Mouse (Mus musculus): ENCODE results near the gene Olfm2. TPM values are rescaled to one million over a fixed set of nuclear protein-coding genes. Genes with fewer than 3 reads are reported as not detected.

Gene Olfm2
- polyA plus RNA-seq, 1 experiment from 2014 or later: 2.3 TPM

DNA sequence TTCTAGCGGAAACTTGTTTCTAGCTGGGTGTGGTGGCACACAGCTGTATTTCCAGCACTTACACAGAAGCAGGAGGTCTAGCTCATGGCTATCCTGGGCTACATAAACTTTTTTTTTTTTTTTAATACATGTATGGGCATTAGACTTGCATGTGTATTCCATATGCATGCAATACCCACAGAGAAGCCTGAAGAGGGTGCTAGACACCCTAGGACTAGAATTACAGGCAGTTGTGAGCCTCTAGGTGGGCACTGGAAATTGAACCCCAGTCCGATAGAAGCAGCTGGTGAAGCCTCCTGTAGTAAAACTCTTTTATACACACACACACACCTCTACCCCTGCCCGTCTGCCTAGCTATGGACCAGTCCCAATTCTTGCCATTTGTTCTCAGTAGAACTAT is 92.3 kb downstream of the Olfm2 start:
- H3K27ac ChIP-seq (replicated peaks): no peak overlapping the region
- 94% methylated on average over 3 of the region's 3 CpGs for WGBS
- H3K4me1 ChIP-seq (replicated peaks; ENCODE audit: control insufficient read depth, insufficient read depth): peaks cover 7% of the 10 kb centered on the region; the same call in 1 of the 2 replicates
- no peak overlapping the region for H3K4me2 ChIP-seq (replicated peaks; ENCODE audit: low read depth)
- TF ChIP-seq EP300 (optimal IDR thresholded peaks at IDR 0.05) (no peak), CTCF (IDR thresholded peaks at IDR 0.05; ENCODE audit: low read depth) (peak; percentile 20; the same call in 1 of the 2 replicates)
- H3K36me3 ChIP-seq (ENCODE audit: control insufficient read depth, insufficient read depth, low read length): peaks cover 6% of the 10 kb centered on the region
- H3K27me3 ChIP-seq (ENCODE audit: control insufficient read depth, insufficient read depth, low read length): no peaks in the 10 kb centered on the region
- ATAC-seq (ENCODE audit: low FRiP score, low TSS enrichment) (no peak), DNase-seq (ENCODE audit: low spot score) (no peak)
- H3K9ac ChIP-seq (ENCODE audit: low read length): no peak overlapping the region
- no peak overlapping the region for H3K4me3 ChIP-seq (ENCODE audit: low read depth, low read length)
- no peaks in the 10 kb centered on the region for H3K9me3 ChIP-seq (ENCODE audit: control insufficient read depth, low read length)

- TF ChIP-seq EP300 (optimal IDR thresholded peaks at IDR 0.05) (no peak), CTCF (IDR thresholded peaks at IDR 0.05; ENCODE audit: low read depth) (no peak)
- peaks cover 5% of the 10 kb centered on the region for H3K36me3 ChIP-seq (ENCODE audit: control insufficient read depth, insufficient read depth, low read length)
- H3K9ac ChIP-seq (ENCODE audit: low read length): peak overlapping the region; percentile 80
- no peaks in the 10 kb centered on the region for H3K9me3 ChIP-seq (ENCODE audit: control insufficient read depth, low read length)
- H3K4me3 ChIP-seq (ENCODE audit: low read depth, low read length): peak overlapping the region; percentile 86
- H3K27me3 ChIP-seq (ENCODE audit: control insufficient read depth, insufficient read depth, low read length): no peaks in the 10 kb centered on the region
- no peak overlapping the region for H3K27ac ChIP-seq (replicated peaks)
- WGBS: 0% methylated on average over 24 of the region's 25 CpGs
- H3K4me1 ChIP-seq (replicated peaks; ENCODE audit: control insufficient read depth, insufficient read depth): peaks cover 7% of the 10 kb centered on the region; the same call in 1 of the 2 replicates
- DNase-seq (ENCODE audit: low spot score): no peak
- no peak for ATAC-seq (ENCODE audit: low FRiP score, low TSS enrichment)
- H3K4me2 ChIP-seq (replicated peaks; ENCODE audit: low read depth): peak overlapping the region; percentile 92
Measured at GRCm38 (mm10) chr9:20652260-20652658, 93.9 kb downstream of the Olfm2 start.

DNA sequence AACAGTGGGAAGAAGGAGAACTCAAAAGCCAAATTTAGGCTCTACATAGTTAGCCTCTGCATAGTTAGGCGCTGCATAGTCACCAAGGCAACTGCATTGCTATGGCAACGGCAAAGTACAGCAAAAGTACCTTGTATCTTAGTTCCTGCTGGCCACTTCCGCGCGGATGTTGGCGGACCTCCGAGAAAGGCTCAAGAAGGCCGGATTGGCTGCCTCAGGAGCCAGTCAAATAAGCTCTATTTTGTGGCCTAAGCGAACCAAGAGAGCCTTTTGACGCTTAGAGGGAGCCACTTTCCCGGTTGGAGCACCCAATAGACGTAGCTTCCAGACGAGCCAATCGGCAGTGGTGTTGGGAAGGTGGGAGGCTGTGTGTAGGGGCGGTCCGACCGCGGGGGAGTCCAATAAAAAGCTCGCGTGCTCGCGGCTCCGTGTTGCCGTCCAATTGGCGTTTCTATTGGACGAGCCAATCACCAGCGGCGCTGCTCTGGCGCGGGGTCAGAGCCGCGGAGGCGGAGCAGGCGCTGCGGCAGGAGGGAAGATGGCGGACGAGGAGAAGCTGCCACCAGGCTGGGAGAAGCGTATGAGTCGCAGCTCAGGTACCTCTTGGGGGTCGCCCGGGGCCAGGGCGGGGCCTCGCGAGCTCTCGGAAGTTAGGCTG is 94.4 kb downstream of the Olfm2 start, which contains the start of gene Pin1:
TSS of gene Pin1 (plus strand) at position 494 of the 658 bp plus-strand sequence.
- no peaks in the 10 kb centered on the region for H3K9me3 ChIP-seq (ENCODE audit: control insufficient read depth, low read length)
- ATAC-seq (ENCODE audit: low FRiP score, low TSS enrichment): peak; percentile 100
- 0 out of 2 replicates have a peak, but pooled peaks cover 2% of the 10 kb centered on the region for H3K36me3 ChIP-seq (ENCODE audit: control insufficient read depth, insufficient read depth, low read length)
- H3K9ac ChIP-seq (ENCODE audit: low read length): peak within 1 kb of the TSS; percentile 80
- under 1% methylated on average over 45 of the region's 45 CpGs for WGBS
- TF ChIP-seq CTCF (IDR thresholded peaks at IDR 0.05; ENCODE audit: low read depth) (no peak; the same call in 1 of the 2 replicates), EP300 (optimal IDR thresholded peaks at IDR 0.05) (no peak)
- peaks cover 7% of the 10 kb centered on the region; the same call in 1 of the 2 replicates for H3K4me1 ChIP-seq (replicated peaks; ENCODE audit: control insufficient read depth, insufficient read depth)
- peak within 1 kb of the TSS; percentile 92 for H3K4me2 ChIP-seq (replicated peaks; ENCODE audit: low read depth)
- no peaks in the 10 kb centered on the region for H3K27me3 ChIP-seq (ENCODE audit: control insufficient read depth, insufficient read depth, low read length)
- H3K27ac ChIP-seq (replicated peaks): 0 out of 2 replicates have a peak within 1 kb of the TSS, but pooled peaks have one; percentile 25
- peak within 1 kb of the TSS; percentile 86 for H3K4me3 ChIP-seq (ENCODE audit: low read depth, low read length)
- DNase-seq (ENCODE audit: low spot score): peak; percentile 98

DNA sequence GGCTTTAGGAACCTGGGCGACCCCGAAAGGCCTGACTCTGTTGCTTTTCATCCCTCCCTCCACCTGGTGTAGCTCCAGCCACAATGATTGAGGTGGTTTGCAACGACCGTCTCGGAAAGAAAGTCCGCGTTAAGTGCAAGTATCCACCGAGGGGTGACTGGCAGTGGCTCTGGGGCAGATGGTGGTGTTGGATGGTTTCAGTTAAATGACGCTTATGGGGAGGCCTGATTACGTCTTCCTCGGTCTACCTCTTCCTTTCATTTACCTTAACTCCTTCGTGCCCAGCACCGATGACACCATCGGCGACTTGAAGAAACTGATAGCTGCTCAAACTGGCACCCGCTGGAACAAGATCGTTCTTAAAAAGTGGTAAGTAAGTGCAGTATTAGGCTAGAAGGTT is 101.0 kb downstream of the Olfm2 start:
- 3% methylated on average over 17 of the region's 17 CpGs for WGBS
- Histone ChIP-seq H3K9me3 (ENCODE audit: control insufficient read depth, low read length) (no peaks in the 10 kb centered on the region), H3K9ac (ENCODE audit: low read length) (peak overlapping the region; percentile 76), H3K4me3 (ENCODE audit: low read depth, low read length) (peak overlapping the region; percentile 79), H3K4me1 (replicated peaks; ENCODE audit: control insufficient read depth, insufficient read depth) (no peaks in the 10 kb centered on the region), H3K4me2 (replicated peaks; ENCODE audit: low read depth) (peak overlapping the region; percentile 74), H3K27ac (replicated peaks) (peak overlapping the region; percentile 91), H3K27me3 (ENCODE audit: control insufficient read depth, insufficient read depth, low read length) (no peaks in the 10 kb centered on the region), H3K36me3 (ENCODE audit: control insufficient read depth, insufficient read depth, low read length) (no peaks in the 10 kb centered on the region)
- ATAC-seq (ENCODE audit: low FRiP score, low TSS enrichment) (no peak), DNase-seq (ENCODE audit: low spot score) (no peak)
- TF ChIP-seq CTCF (IDR thresholded peaks at IDR 0.05; ENCODE audit: low read depth) (no peak), EP300 (optimal IDR thresholded peaks at IDR 0.05) (no peak)

DNA sequence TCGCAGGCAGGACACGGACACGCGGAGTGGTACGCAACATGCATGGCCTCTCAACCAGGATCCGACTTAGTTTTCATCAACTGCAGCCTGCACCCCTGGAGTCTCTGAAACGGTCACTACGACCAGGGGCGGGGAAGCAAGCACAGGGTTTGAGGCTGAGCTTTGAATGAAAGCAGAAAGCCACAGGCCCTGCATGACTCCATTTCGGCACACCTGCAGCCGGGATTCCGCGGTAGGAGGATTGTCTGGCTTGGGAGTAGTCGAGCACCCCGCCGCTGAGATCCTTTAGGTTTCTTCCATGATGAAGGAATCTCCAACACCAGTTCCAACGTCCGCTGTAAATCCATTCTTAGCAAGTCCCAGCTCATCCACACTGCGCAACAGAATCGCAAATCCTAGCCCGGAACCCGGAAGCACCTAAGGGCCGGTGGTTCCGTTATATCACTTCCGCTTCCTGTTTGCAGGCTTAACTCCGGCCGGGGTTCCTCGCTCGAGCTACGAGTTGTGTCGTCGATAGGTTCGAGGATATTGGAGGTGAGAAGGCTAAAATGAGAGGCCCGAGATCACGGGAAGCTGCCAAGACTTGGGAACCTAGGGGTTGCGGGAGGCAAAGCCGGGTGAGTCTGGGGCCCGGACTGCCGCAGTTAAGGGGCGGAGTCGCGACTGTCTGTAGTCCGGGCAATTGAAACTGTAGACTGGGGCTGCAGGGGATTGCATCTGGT is 101.6 kb downstream of the Olfm2 start, which contains the start of gene Fbxl12:
TSS of gene Fbxl12 (minus strand) at position 408 of the 722 bp plus-strand sequence.
- Histone ChIP-seq H3K27me3 (ENCODE audit: control insufficient read depth, insufficient read depth, low read length) (no peaks in the 10 kb centered on the region), H3K9me3 (ENCODE audit: control insufficient read depth, low read length) (no peaks in the 10 kb centered on the region), H3K36me3 (ENCODE audit: control insufficient read depth, insufficient read depth, low read length) (no peaks in the 10 kb centered on the region), H3K4me1 (replicated peaks; ENCODE audit: control insufficient read depth, insufficient read depth) (no peaks in the 10 kb centered on the region), H3K9ac (ENCODE audit: low read length) (peak within 1 kb of the TSS; percentile 76), H3K4me2 (replicated peaks; ENCODE audit: low read depth) (peak within 1 kb of the TSS; percentile 94), H3K4me3 (ENCODE audit: low read depth, low read length) (peak within 1 kb of the TSS; percentile 79), H3K27ac (replicated peaks) (peak within 1 kb of the TSS; percentile 91)
- WGBS: under 1% methylated on average over 43 of the region's 43 CpGs
- TF ChIP-seq CTCF (IDR thresholded peaks at IDR 0.05; ENCODE audit: low read depth) (no peak), EP300 (optimal IDR thresholded peaks at IDR 0.05) (peak; percentile 21)
- DNase-seq (ENCODE audit: low spot score): peak; percentile 82
- peak; percentile 63 for ATAC-seq (ENCODE audit: low FRiP score, low TSS enrichment)

Measured in stomach, postnatal 0 days (tissue).